Mouse (Mus musculus) thymus, adult 2 months (tissue): ENCODE measurements at regions not wholly inside any gene's neighbourhood (a gene's known extent, or its start where the extent isn't known, plus 50 kb on each side); places are given as distances from the start of the nearest gene placed in this dataset.

Experiments
- DNase-seq: peaks from one replicate; pipeline ENCODE4 v3.0.0; 2021
- H3K27ac ChIP-seq: fragments of 200-500 bp; 2 replicates; pipeline ENCODE4 v1.5.1; 2012; ENCODE audit warnings: low read length, control low read depth; ENCODE audit not compliant: control insufficient read depth, insufficient read depth
- H3K27me3 ChIP-seq: fragments of 200-500 bp; 2 replicates; pipeline ENCODE4 v1.6.1; 2012; ENCODE audit warnings: mild to moderate bottlenecking, low read length, moderate library complexity, mixed read lengths; ENCODE audit not compliant: control insufficient read depth, insufficient read depth
- H3K36me3 ChIP-seq: fragments of 200-500 bp; 2 replicates; pipeline ENCODE4 v1.6.1; 2012; ENCODE audit warnings: mild to moderate bottlenecking, low read length, moderate library complexity; ENCODE audit not compliant: control insufficient read depth, insufficient read depth
- H3K4me1 ChIP-seq: fragments of 200-500 bp; replicated peaks from 2 replicates; pipeline ENCODE4 v1.6.1; 2012; ENCODE audit warnings: low read length; ENCODE audit not compliant: control insufficient read depth, insufficient read depth
- H3K4me3 ChIP-seq: fragments of 200-500 bp; 2 replicates; pipeline ENCODE4 v1.5.1; 2012; ENCODE audit warnings: mild to moderate bottlenecking, low read length, control low read depth, moderate library complexity; ENCODE audit not compliant: control insufficient read depth, insufficient read depth
- CTCF ChIP-seq: fragments of 200-500 bp; IDR thresholded peaks from 2 replicates; pipeline ENCODE4 v1.5.1; 2012; ENCODE audit warnings: mild to moderate bottlenecking, control low read depth, low read length, moderate library complexity, borderline replicate concordance; ENCODE audit not compliant: control insufficient read depth, poor library complexity, insufficient read depth; ENCODE audit errors: extremely low read depth
- POLR2A ChIP-seq: fragments of 200-500 bp; IDR thresholded peaks from 2 replicates; pipeline ENCODE4 v1.6.1; 2012; ENCODE audit warnings: mild to moderate bottlenecking, low read length, control low read depth, moderate library complexity; ENCODE audit not compliant: control insufficient read depth, poor library complexity, insufficient read depth; ENCODE audit errors: extremely low read depth
- WGBS: fragments of 180-500 bp; shearing (Covaris S2); methylation state at CpG from one replicate; pipeline ENCODE4 v1.1.7; 2018; 5-methylcytosine and 5-hydroxymethylcytosine counted together

GRCm38 (mm10) chr19:13980988-13981630 lies 67.8 kb downstream of the Olfr1505 start:
- WGBS: 22% methylated on average over 4 of the region's 4 CpGs
- no peak overlapping the region for H3K4me3 ChIP-seq
- H3K27me3 ChIP-seq: no peaks in the 10 kb centered on the region
- TF ChIP-seq CTCF (no peak), POLR2A (no peak)
- peak; percentile 14 for DNase-seq
- H3K4me1 ChIP-seq: no peaks in the 10 kb centered on the region
- H3K36me3 ChIP-seq: no peaks in the 10 kb centered on the region
- H3K27ac ChIP-seq: no peak overlapping the region

DNA sequence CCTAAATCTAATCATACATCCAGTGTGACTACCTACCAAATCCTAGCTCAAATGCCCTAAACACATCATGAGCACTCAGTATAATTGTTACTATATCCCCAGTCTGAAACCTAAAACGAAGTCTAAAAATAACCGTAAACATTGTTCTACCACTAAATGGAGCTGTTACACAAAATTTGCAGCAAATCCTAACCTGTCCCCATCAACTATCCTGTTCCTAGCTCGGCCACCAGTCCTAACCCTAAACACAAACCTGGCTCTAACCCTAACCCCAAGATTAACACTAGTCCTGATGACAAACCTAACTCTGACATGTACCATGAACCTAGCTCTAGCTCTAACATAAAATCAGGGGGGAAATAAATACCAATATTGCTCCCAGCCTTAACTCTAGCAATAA lies 69.5 kb downstream of the Olfr1505 start:
- WGBS: 76% methylated on average over 3 of the region's 3 CpGs
- no peak overlapping the region for H3K4me3 ChIP-seq
- H3K27me3 ChIP-seq: no peaks in the 10 kb centered on the region
- H3K4me1 ChIP-seq: no peaks in the 10 kb centered on the region
- no peaks in the 10 kb centered on the region for H3K36me3 ChIP-seq
- TF ChIP-seq POLR2A: no peak
- no peak for TF ChIP-seq CTCF
- DNase-seq: no peak
- H3K27ac ChIP-seq: no peak overlapping the region
